Mouse (Mus musculus) yolk sac, embryonic 10.5 days (tissue): ENCODE measurements at regions not wholly inside any gene's neighbourhood (a gene's known extent, or its start where the extent isn't known, plus 50 kb on each side); places are given as distances from the start of the nearest gene placed in this dataset.

ENCODE experiments used
- DNase-seq: peaks from one replicate; pipeline ENCODE4 v3.0.0-alpha.2; 2017; ENCODE audit warnings: low spot score

- no peak for DNase-seq
Measured at GRCm38 (mm10) chr4:12538043-12538442, 366.2 kb upstream of the Fam92a start.

GRCm38 (mm10) chr4:12534151-12534550 is 362.3 kb upstream of the Fam92a start:
- no peak for DNase-seq

GRCm38 (mm10) chr4:12532961-12533360 is 361.1 kb upstream of the Fam92a start:
- no peak for DNase-seq

GRCm38 (mm10) chr4:12522358-12522757 is 350.5 kb upstream of the Fam92a start:
- no peak for DNase-seq

GRCm38 (mm10) chr4:12521246-12521645 is 349.4 kb upstream of the Fam92a start:
- no peak for DNase-seq

GRCm38 (mm10) chr4:12516497-12516896 is 344.7 kb upstream of the Fam92a start:
- no peak for DNase-seq

- peak; percentile 65 for DNase-seq
Measured at GRCm38 (mm10) chr4:12511656-12512385, 340.0 kb upstream of the Fam92a start.

- DNase-seq: no peak
Measured at GRCm38 (mm10) chr4:12506851-12507551, 335.2 kb upstream of the Fam92a start.

GRCm38 (mm10) chr4:12501086-12501485 is 329.3 kb upstream of the Fam92a start:
- DNase-seq: no peak

- no peak for DNase-seq
Measured at GRCm38 (mm10) chr4:12498426-12498825, 326.6 kb upstream of the Fam92a start.

GRCm38 (mm10) chr4:12492468-12492867 is 320.7 kb upstream of the Fam92a start:
- no peak for DNase-seq

- no peak for DNase-seq
Measured at GRCm38 (mm10) chr4:12491306-12491705, 319.5 kb upstream of the Fam92a start.

- DNase-seq: no peak
Measured at GRCm38 (mm10) chr4:12490066-12490465, 318.3 kb upstream of the Fam92a start.

GRCm38 (mm10) chr4:12489358-12489757 is 317.5 kb upstream of the Fam92a start:
- DNase-seq: no peak

GRCm38 (mm10) chr4:12481481-12481880 is 309.7 kb upstream of the Fam92a start:
- DNase-seq: peak; percentile 32

- no peak for DNase-seq
Measured at GRCm38 (mm10) chr4:12476717-12477116, 304.9 kb upstream of the Fam92a start.

- DNase-seq: no peak
Measured at GRCm38 (mm10) chr4:12474981-12475568, 303.3 kb upstream of the Fam92a start.

- no peak for DNase-seq
Measured at GRCm38 (mm10) chr4:12474421-12474820, 302.6 kb upstream of the Fam92a start.

GRCm38 (mm10) chr4:12461701-12462100 is 289.9 kb upstream of the Fam92a start:
- no peak for DNase-seq

- no peak for DNase-seq
Measured at GRCm38 (mm10) chr4:12461251-12461650, 289.4 kb upstream of the Fam92a start.

GRCm38 (mm10) chr4:12457978-12458597 is 286.3 kb upstream of the Fam92a start:
- DNase-seq: no peak

GRCm38 (mm10) chr4:12452086-12452485 is 280.3 kb upstream of the Fam92a start:
- no peak for DNase-seq

- no peak for DNase-seq
Measured at GRCm38 (mm10) chr4:12425507-12425906, 253.7 kb upstream of the Fam92a start.
